Mouse (Mus musculus) brain, embryonic 14.5 days (tissue): ENCODE measurements at regions not wholly inside any gene's neighbourhood (a gene's known extent, or its start where the extent isn't known, plus 50 kb on each side); places are given as distances from the start of the nearest gene placed in this dataset.

Source experiments
- DNase-seq: peaks from one replicate; pipeline ENCODE4 v3.0.0-alpha.2; 2011; ENCODE audit warnings: low read depth
- CTCF ChIP-seq: fragments of 200-500 bp; IDR thresholded peaks from 2 replicates; pipeline ENCODE4 v1.5.1; 2012; ENCODE audit warnings: inconsistent platforms, mild to moderate bottlenecking, moderate library complexity, borderline replicate concordance; ENCODE audit not compliant: insufficient read depth, insufficient read length; ENCODE audit errors: extremely low read depth
- POLR2A ChIP-seq: fragments of 200-500 bp; IDR thresholded peaks from 2 replicates; pipeline ENCODE4 v1.6.1; 2012; ENCODE audit warnings: mild to moderate bottlenecking, inconsistent platforms, borderline replicate concordance; ENCODE audit not compliant: poor library complexity, insufficient read depth, insufficient read length, severe bottlenecking; ENCODE audit errors: extremely low read depth

DNA sequence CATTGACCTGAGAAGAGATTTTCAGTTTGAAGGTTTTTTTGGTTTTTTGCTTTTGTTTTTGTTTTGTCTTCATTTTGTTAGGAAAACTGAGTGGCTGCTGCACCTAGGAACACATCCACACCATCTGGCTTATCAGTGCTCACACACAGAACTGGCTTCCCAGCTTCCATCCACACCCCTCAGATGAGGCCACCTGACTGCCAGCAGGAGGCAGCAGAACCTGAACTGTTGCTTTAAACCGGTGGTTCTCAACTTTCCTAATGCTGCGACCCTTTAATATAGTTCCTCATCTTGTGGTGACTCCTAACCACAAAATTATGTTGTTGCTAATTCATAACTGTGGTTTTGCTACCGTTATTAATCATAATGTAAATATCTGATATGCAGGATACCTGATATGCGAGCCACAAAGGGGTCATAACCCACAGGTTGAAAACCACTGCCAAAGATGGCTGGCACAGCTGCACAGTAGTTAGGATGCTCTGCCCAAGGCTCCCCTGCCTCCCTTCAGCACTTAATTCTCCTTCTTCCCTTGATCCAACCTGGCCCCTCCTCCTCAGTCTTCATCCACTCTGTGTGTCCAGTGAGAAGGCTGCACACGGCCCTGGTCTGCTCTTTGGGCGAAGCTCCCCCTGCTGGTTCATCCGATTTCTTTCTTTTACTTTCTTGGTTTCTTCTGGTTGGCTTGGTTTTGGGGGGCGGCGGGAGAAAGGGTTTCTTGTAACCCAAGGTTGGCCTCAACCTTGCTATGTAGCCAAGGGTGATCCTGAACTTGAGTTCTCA lies 126.5 kb downstream of the Il20rb start:
- TF ChIP-seq CTCF = peak; percentile 60; the same call in 1 of the 2 replicates
- no peak for TF ChIP-seq POLR2A
- DNase-seq = peak; percentile 49

DNA sequence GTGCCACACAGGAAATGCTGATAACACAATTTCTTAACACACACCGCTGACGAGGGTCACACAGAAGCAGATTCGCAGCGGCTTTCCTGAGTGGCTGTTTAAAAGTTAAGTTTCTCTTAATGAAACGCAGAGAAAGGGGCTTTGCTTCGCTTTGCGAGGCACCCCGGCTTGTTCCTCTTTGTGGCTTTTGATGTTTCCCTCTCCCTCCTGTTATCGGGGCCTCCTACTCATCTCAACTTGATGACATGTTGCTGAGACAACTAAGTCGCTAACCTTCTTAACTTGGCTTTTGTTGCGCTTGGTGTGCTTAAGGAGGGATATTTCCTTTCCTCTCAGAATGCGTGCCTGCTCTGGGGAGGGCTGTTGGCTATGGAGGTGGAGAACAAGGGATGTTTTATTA lies 129.0 kb downstream of the Il20rb start:
- DNase-seq = peak; percentile 25

DNA sequence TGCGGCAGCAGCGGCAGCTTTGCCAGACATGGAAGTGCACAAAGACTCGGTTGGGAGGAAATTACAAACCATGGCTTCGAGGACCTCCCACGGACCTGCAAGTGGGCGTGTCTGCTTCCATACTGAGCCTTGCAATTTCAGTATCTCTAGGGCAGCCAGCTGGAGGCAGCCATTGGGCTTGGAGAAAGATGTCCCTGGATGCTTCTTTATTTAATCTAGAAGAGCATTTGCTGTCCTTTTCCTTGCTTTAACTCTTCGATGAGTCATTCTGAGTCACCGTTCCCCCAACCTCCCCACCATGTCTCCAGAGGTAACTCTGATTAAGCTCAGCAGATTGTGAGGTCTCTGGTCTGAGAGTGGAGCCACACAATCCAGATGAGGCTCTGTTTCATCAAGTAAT lies 145.8 kb downstream of the Il20rb start:
- no peak for DNase-seq
- TF ChIP-seq CTCF = no peak
- no peak for TF ChIP-seq POLR2A

More for the DNA sequence above, 129.0 kb downstream of the Il20rb start:
- TF ChIP-seq POLR2A (no peak), CTCF (no peak)

DNA sequence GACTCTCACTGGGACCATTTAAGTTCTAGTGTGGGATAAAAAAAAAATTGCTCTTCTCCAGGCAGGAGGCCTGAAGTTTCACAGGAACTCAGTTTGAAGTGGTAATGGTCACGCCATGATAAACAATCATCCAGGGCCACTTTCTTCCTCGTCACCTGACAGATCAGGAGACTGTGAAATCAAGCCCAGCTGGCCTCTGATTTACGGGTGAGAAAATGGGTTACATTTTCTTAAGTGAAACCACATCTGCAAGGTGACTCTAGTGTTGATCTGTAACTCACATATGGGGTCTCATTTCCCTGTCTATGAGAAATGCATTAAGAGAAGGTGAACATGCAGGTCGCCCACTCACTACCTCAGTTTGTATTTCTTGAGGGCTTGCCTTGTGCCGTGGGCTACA lies 178.8 kb downstream of the Il20rb start:
- no peak for DNase-seq
- TF ChIP-seq POLR2A = no peak
- no peak for TF ChIP-seq CTCF

DNA sequence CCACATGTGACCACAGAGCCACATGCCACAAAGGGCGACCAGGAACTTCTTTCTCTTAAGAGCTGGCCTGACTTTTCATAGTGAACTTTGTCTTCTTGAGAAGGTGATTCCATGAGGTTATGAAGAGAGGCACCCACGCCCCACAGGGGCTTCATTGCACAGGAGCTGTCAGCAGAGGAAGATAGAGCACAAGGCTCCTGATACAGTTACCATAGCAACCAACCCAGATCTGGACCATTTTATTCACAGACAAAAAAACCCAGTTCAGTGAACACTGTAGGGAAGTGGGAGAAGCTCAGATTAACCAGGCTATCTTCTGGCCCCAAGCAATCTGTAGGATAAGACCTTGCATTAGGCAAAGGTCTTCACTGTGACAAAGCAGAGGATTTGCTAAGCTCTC lies 179.2 kb downstream of the Il20rb start:
- peak; percentile 58 for DNase-seq
- no peak for TF ChIP-seq POLR2A
- TF ChIP-seq CTCF = no peak

DNA sequence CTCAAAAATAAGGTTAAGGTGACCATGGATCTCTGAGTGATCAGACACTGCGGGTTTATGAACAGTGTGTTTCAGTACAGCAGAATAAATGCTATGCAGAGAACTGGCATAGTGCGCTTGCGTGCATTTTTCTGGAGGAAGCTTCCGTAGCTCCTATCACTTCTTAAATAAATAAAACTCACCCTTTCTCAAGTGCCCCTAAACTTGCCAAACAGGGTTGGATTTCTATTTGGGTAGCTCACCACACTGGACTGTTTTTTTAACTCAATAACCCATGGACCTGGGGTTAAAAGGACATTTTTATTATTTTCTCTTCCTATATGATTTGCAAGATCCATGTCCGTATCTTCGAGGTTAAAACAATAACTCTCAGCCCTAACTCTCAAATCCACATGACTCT lies 182.8 kb downstream of the Il20rb start:
- no peak for TF ChIP-seq CTCF
- no peak for TF ChIP-seq POLR2A
- no peak for DNase-seq

DNA sequence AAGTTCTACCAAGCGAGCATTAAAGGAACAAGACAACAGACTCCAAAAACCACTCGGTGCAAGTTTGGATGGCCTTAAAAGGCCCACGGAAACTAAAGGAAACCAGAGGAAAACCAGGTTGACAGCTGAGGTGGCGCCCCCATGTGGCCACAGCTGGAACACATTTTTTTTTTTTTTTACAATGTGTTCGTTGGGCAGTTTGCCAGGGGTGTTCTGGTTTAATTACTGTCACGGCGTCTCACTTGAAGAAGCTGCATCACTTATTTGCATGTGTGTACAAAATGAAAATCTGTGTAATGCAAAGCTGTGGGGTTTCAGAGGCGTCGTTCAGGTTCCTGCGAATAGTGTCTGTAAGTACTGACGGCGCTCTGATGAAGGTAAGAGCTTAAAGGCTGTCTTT lies 185.0 kb downstream of the Il20rb start:
- DNase-seq = peak; percentile 84
- TF ChIP-seq CTCF = peak; percentile 77
- no peak for TF ChIP-seq POLR2A

DNA sequence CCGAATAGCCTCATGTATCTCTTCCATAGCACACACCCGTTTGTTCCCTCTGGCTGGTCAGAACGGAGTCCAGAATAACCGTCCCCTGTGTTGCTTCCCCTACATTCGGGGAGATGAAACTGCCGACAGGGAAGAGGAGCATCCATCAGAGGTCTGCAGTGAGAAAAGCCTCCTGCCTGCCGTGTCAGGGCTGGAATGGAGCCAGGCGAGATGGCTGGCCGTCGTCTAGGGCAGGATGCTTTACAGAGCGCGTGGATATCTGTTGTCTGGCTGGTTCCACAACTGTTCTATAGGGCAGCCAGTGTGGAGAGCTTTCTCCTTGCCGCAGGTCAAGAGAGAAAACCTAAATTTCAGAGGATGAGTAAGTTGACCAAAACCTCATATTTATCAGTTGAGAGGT lies 209.2 kb downstream of the Il20rb start:
- DNase-seq = peak; percentile 30
- TF ChIP-seq POLR2A = no peak

DNA sequence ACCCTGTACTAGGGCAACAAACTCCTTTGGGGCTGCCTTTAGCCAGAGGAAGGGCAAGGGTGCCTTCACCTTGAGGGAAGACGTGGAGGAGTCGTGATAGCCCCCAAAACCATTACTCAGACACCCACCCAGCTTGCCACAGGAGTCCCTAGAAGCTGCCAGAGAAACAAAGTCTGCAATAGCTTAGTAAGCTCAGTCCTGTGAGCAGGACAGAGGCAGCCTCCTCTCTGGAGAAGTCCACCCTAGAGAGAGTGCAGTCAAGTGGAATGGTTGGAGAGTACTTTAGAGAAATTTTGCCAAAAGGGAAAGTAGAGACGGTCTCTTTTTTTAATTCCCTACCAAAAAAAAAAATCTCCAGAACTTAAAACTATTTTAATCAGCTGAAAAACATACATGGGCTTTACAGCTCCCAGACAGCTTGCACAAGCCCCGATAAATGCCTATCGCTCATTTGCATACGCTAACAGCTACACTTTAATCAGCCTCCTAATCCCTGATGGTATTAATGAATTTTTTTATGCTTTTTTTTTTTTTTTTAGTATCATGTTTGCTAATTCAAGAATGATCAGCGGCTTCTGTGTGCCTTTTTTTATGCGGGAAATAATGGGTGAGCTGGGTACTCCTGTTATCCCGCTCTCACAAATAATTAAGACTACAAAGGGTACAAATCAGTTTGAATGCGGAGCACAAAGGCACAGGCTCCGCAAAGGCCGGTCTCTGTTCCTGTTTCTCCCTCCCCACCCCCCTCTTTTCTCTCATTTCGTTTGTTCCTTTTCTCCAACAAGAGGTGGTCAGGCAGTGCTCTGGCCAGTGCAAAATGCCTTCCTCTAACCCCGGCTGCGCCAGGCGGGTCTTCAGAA lies 219.8 kb downstream of the Il20rb start:
- TF ChIP-seq CTCF = no peak
- no peak for TF ChIP-seq POLR2A
- DNase-seq = peak; percentile 76

DNA sequence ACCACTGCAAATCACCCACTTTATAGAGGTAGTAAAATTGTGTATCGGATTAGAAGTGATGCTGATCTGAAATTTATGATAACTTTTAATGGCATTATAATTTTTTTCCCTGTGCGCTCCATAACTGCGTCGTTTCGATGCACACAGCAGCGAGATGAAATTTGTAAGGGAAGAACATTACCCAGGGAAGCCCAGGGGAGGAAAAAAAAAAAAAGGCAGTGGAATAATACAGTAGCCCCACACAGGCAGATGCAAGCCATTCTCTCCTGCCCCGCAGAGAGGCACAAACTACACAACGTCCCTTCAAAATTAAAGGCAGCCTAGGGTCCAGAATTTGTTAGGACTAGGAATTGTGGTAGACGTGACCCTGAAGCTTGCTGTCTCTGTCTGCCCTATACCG lies 234.2 kb downstream of the Il20rb start:
- DNase-seq = no peak
- TF ChIP-seq POLR2A (no peak), CTCF (no peak)
